Mouse (Mus musculus): ENCODE data around the gene Zc3hav1. TPM values are rescaled to one million over a fixed set of nuclear protein-coding genes. Genes with fewer than 3 reads are reported as not detected.

Gene Zc3hav1
- polyA plus RNA-seq, 1 experiment = 6.1 TPM

DNA sequence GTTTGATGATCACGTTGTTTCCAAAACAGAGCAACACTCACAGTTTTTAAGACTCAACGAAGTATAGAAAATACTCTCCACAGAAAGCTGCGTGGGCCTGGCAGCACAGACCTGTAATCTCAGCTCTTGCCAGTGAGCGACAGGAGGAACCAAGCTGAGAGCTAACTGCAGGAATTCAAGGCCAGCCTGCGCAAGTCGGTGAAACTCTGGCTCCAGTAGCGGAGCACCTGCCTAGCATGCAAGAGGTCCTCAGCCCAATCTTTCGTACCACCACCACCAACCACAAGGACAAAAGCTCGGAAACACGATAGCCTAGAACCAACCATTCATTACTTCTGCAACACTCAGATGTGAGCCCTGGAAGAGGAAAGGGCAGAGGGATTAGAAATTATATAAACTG lies 2.0 kb downstream of the Zc3hav1 start:
- Histone ChIP-seq H3K9me3 (no peaks in the 10 kb centered on the region), H3K36me3 (replicated peaks; ENCODE audit: low read length) (peaks cover 23% of the 10 kb centered on the region), H3K4me1 (peaks cover 66% of the 10 kb centered on the region), H3K27me3 (replicated peaks) (no peaks in the 10 kb centered on the region), H3K4me3 (replicated peaks) (peak overlapping the region; percentile 99)
- TF ChIP-seq GATA1 (IDR thresholded peaks at IDR 0.05; ENCODE audit: borderline replicate concordance, low read length) = no peak
- no peak for TF ChIP-seq FLI1 (IDR thresholded peaks at IDR 0.05; ENCODE audit: low read length)

GRCm38 (mm10) chr6:38351930-38352329 lies 2.5 kb downstream of the Zc3hav1 start:
- TF ChIP-seq GATA1 (IDR thresholded peaks at IDR 0.05; ENCODE audit: borderline replicate concordance, low read length) = no peak
- no peak for TF ChIP-seq FLI1 (IDR thresholded peaks at IDR 0.05; ENCODE audit: low read length)
- Histone ChIP-seq H3K4me3 (replicated peaks) (peak overlapping the region; percentile 99), H3K36me3 (replicated peaks; ENCODE audit: low read length) (peaks cover 24% of the 10 kb centered on the region), H3K4me1 (peaks cover 70% of the 10 kb centered on the region), H3K27me3 (replicated peaks) (no peaks in the 10 kb centered on the region), H3K9me3 (no peaks in the 10 kb centered on the region)

DNA sequence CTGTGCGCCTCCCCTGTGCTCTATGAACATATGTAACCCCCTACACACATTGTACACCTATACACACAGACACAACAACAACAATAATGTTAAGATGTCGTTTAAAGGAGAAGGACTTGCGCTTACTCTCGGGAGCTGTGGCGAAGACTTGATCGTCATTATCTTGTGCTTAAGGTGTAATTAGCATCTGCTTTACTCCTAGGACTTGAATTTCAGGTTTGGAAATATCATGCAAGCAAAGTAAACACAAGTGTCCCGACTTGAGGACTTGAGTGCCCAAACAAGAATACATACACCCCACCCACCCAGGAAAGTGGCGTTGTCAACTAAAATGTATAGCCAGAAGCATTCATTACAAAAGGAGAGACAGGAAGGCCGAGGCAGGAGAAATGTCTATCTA lies 4.6 kb downstream of the Zc3hav1 start:
- Histone ChIP-seq H3K4me3 (replicated peaks) (no peak overlapping the region), H3K4me1 (peaks cover 78% of the 10 kb centered on the region), H3K9me3 (no peaks in the 10 kb centered on the region)

GRCm38 (mm10) chr6:38348811-38349453 lies 5.5 kb downstream of the Zc3hav1 start:
- no peaks in the 10 kb centered on the region for H3K9me3 ChIP-seq
- TF ChIP-seq FLI1 (IDR thresholded peaks at IDR 0.05; ENCODE audit: low read length) (no peak), GATA1 (IDR thresholded peaks at IDR 0.05; ENCODE audit: borderline replicate concordance, low read length) (no peak)
- H3K4me1 ChIP-seq = peaks cover 85% of the 10 kb centered on the region
- H3K4me3 ChIP-seq (replicated peaks) = no peak overlapping the region
- peaks cover 35% of the 10 kb centered on the region for H3K36me3 ChIP-seq (replicated peaks; ENCODE audit: low read length)
- H3K27me3 ChIP-seq (replicated peaks) = no peaks in the 10 kb centered on the region

More for the DNA sequence above, 4.6 kb downstream of the Zc3hav1 start:
- H3K27me3 ChIP-seq (replicated peaks) = no peaks in the 10 kb centered on the region
- peaks cover 30% of the 10 kb centered on the region for H3K36me3 ChIP-seq (replicated peaks; ENCODE audit: low read length)
- TF ChIP-seq FLI1 (IDR thresholded peaks at IDR 0.05; ENCODE audit: low read length) (no peak), GATA1 (IDR thresholded peaks at IDR 0.05; ENCODE audit: borderline replicate concordance, low read length) (no peak)

GRCm38 (mm10) chr6:38347875-38348274 lies 6.5 kb downstream of the Zc3hav1 start:
- Histone ChIP-seq H3K4me1 (peaks cover 90% of the 10 kb centered on the region), H3K9me3 (no peaks in the 10 kb centered on the region), H3K4me3 (replicated peaks) (no peak overlapping the region), H3K27me3 (replicated peaks) (no peaks in the 10 kb centered on the region), H3K36me3 (replicated peaks; ENCODE audit: low read length) (peaks cover 35% of the 10 kb centered on the region)
- TF ChIP-seq FLI1 (IDR thresholded peaks at IDR 0.05; ENCODE audit: low read length) = no peak
- TF ChIP-seq GATA1 (IDR thresholded peaks at IDR 0.05; ENCODE audit: borderline replicate concordance, low read length) = no peak

GRCm38 (mm10) chr6:38345796-38346195 lies 8.6 kb downstream of the Zc3hav1 start:
- H3K4me3 ChIP-seq (replicated peaks) = peak overlapping the region; percentile 84

GRCm38 (mm10) chr6:38344006-38344670 lies 10.3 kb downstream of the Zc3hav1 start:
- peaks cover 89% of the 10 kb centered on the region for H3K4me1 ChIP-seq
- H3K4me3 ChIP-seq (replicated peaks) = no peak overlapping the region
- peaks cover 38% of the 10 kb centered on the region for H3K36me3 ChIP-seq (replicated peaks; ENCODE audit: low read length)

More at GRCm38 (mm10) chr6:38345796-38346195, 8.6 kb downstream of the Zc3hav1 start:
- Histone ChIP-seq H3K27me3 (replicated peaks) (no peaks in the 10 kb centered on the region), H3K9me3 (no peaks in the 10 kb centered on the region), H3K4me1 (peaks cover 89% of the 10 kb centered on the region), H3K36me3 (replicated peaks; ENCODE audit: low read length) (peaks cover 35% of the 10 kb centered on the region)
- peak; percentile 83; the same call in 1 of the 3 replicates for TF ChIP-seq GATA1 (IDR thresholded peaks at IDR 0.05; ENCODE audit: borderline replicate concordance, low read length)
- no peak for TF ChIP-seq FLI1 (IDR thresholded peaks at IDR 0.05; ENCODE audit: low read length)

GRCm38 (mm10) chr6:38343581-38343980 lies 10.8 kb downstream of the Zc3hav1 start:
- H3K36me3 ChIP-seq (replicated peaks; ENCODE audit: low read length) = peaks cover 40% of the 10 kb centered on the region
- no peaks in the 10 kb centered on the region for H3K27me3 ChIP-seq (replicated peaks)
- H3K4me3 ChIP-seq (replicated peaks) = peak overlapping the region; percentile 67
- H3K4me1 ChIP-seq = peaks cover 89% of the 10 kb centered on the region
- no peak for TF ChIP-seq GATA1 (IDR thresholded peaks at IDR 0.05; ENCODE audit: borderline replicate concordance, low read length)
- no peak for TF ChIP-seq FLI1 (IDR thresholded peaks at IDR 0.05; ENCODE audit: low read length)
- H3K9me3 ChIP-seq = no peaks in the 10 kb centered on the region

More at GRCm38 (mm10) chr6:38344006-38344670, 10.3 kb downstream of the Zc3hav1 start:
- TF ChIP-seq GATA1 (IDR thresholded peaks at IDR 0.05; ENCODE audit: borderline replicate concordance, low read length) = no peak
- no peak for TF ChIP-seq FLI1 (IDR thresholded peaks at IDR 0.05; ENCODE audit: low read length)
- H3K27me3 ChIP-seq (replicated peaks) = no peaks in the 10 kb centered on the region
- H3K9me3 ChIP-seq = no peaks in the 10 kb centered on the region

DNA sequence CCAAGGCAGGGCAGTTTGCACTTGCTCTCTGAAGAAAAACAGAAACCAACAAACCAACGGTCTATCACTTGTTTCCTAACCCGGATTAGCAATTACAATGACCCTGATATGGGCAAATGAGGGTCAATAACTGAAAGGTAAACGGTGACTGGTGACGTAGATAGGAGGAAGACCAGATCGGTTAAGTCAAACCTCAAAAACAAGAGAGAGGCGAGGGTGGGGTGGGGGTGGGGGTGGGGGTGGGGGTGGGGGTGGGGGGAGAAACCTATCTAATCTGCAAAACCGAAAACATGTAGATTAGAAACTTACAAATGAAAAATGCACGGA lies 11.8 kb downstream of the Zc3hav1 start:
- no peaks in the 10 kb centered on the region for H3K9me3 ChIP-seq
- H3K36me3 ChIP-seq (replicated peaks; ENCODE audit: low read length) = peaks cover 44% of the 10 kb centered on the region
- H3K27me3 ChIP-seq (replicated peaks) = no peaks in the 10 kb centered on the region
- peak overlapping the region; percentile 91 for H3K4me3 ChIP-seq (replicated peaks)
- peaks cover 93% of the 10 kb centered on the region for H3K4me1 ChIP-seq
- TF ChIP-seq GATA1 (IDR thresholded peaks at IDR 0.05; ENCODE audit: borderline replicate concordance, low read length) (no peak), FLI1 (IDR thresholded peaks at IDR 0.05; ENCODE audit: low read length) (no peak)
